Mouse (Mus musculus): ENCODE data around the gene Adgrg3.

Gene Adgrg3

DNA sequence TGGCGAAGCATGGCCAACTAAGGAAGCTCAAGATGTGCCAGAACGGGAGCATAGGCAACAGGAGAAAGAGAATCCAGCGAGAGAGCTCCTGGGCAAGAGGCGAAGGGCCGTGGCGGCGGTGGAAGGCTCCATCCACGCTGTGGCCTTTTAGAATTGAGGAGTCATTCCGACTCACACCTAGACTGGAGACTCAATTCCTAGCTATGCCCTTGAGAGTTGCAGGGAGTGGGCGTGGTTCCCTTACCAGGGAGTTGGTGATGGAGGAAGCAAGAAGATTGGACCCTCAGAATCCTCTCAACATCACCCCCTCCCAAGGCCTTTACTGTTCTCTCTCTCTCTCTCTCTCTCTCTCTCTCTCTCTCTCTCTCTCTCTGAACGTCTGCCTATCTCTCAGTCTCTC lies 64.2 kb downstream of the Adgrg3 start:
- DNase-seq, result no peak

DNA sequence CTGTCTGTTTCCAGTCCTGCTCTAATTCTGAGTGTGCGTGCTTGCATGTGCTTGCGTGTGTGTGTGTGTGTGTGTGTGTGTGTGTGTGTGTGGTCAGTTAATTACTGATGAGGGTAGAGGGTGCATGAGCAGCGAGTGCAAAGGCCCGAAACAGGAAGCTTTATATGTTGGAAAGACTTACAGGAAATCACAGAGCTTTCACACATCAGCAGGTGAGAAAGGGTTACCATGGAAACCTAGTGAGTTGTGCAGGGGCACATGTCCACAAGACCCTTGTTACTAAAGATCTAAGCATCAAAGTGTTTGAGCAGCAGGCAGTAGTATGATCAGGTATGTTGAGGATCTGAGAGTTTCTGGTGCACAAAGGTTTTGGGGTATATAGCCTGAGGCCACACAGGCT lies 66.8 kb downstream of the Adgrg3 start:
- no peak for DNase-seq

DNA sequence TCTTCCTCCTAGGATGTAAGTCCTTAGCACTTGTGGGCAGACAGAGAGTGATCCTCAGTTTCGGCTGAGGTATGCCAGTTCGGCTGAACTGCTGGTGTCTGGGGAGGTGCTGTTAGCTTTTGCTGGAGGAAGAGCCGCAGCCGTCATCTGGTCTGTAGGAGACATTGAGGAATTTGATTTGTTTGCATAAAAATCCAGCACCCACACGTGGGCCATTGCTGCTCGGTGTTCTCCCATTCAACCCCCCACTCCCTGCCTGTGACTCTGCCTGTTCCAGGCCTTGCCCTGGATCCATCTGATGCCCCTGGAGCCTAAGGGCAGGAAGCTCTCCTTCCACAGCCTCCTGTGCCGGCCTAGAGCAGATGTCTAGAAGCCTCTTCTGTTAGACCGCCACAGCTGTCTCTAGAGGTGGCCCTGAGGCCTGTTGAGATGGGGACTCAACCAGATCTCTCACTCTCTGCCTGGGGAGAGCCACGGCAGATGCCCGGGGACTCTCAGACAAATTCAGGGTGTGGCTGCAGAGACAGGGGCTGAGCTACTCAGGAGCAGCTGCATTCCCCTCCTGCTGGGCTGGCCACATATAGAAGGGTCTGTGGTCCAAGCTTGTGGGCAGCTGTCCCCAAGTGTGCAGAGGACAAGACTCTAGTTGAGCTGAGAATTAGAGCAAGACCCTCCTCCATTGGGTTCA lies 67.4 kb downstream of the Adgrg3 start:
- no peak for DNase-seq

DNA sequence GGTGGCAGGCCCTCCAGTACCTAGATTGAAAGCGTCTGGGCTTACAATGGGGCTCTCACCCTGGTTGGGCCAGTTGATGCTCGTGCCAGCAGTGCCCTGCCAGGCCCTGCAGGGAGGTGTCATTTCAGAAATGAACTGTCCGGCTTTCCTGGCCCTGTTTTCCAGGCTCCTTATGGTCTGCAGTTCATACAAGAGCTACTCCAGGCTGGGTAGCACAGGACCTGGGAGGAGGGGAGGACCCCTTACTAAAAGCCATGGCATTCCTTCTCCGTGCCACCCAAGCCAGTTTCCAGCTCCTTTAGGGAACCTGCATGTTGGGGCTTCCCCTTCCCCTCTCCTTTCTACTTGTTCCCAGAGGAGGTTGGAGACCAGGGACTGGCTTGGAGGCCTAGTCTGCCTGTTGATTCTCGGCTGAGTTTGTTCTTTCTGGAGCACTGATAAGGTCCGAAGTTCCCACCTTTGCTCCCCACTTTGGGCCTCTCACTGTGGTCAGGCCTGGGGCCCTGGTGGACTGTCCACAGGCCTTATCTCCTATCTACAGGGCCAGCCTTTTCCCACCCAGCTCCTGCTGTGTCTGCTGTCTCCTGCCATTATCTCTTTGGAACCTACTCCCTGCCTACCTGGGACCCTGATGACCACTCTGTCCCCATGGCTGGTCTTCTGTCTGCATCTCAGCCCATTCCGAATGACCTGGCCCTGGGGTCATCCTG lies 68.1 kb downstream of the Adgrg3 start:
- DNase-seq, result no peak

DNA sequence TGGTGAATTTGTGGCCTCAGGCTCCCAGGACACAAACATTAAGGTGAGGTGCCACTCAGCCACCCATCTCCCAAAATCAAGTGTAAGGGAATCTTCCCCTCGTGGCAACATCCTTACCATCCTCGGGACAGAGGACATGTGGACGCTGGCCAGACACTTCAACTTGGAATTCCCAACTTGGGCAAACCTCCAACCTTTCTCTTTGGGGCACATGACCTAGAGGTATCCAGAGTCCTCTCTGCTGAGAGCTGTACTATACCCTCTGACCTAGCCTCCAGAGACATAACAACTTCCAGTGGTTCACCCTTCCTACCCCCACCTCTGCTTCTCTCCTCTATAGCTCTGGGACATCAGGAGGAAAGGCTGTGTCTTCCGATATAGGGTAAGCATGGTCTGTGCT lies 76.1 kb downstream of the Adgrg3 start:
- peak; percentile 83 to 90 for DNase-seq
